22 mouse cellular contexts compared by ENCODE assay signal in the genomic region with DNA sequence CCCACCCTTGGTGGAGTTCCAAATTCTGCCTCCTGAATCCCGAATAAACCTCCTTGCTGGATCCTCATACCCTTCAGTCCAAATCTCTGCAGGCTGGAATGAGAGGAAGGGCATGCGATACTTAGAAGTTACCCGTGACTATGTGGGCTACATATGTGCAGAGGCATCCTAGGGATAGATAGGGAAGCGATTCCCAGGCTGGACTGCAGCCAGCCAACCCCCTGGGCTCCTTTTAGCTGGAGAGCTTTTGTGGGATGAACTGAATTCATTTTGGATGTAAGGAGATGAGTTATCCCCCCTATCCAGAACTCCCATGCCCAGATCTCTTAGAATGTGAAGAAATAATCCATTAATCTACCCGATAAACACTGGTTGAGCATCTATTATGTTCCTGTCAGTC.
DNase-seq lines count a peak whose midpoint lies in the region; ATAC-seq and TF ChIP-seq lines count a peak whose summit lies in the region.
"Had no signal": no experiment of that assay in that cellular context is flagged by ENCODE, and none has a peak within 500 bp of the region (broad histone marks: within the 10 kb centered on the region; RNA-seq: fewer than 3 reads in every experiment).

No protein-coding gene starts in this region.

- H3K27me3 ChIP-seq in liver, embryonic 12.5 days (replicated peaks), result no peaks in the 10 kb centered on the region

- no peak for TF ChIP-seq CTCF in layer of hippocampus, adult 2 months (conservative IDR thresholded peaks at IDR 0.05)

- H3K36me3 ChIP-seq in liver, embryonic 12.5 days, result no peaks in the 10 kb centered on the region
- H3K36me3 ChIP-seq: G1E had no signal

- no peaks in the 10 kb centered on the region for H3K9me3 ChIP-seq in liver, embryonic 12.5 days (replicated peaks)

- no peak overlapping the region for H3K4me2 ChIP-seq in liver, embryonic 12.5 days

- no peak for DNase-seq in layer of hippocampus, adult 2 months (ENCODE audit: low spot score in 2 of 2)
- no peak for DNase-seq in layer of hippocampus, postnatal 36 days
- peak; percentile 57 for DNase-seq in right cerebral cortex, postnatal 14 days
- no peak for DNase-seq in right cerebral cortex, adult 2 months (ENCODE audit: low spot score in 2 of 2)
- peak; percentile 46 for DNase-seq in brain, adult 2 months (ENCODE audit: low read depth, low spot score)
- peak; percentile 33 for DNase-seq in telencephalon, adult 2 months (ENCODE audit: low read depth, low spot score)
- no peak for DNase-seq in heart, postnatal 4 days
- DNase-seq: adrenal gland, adult 2 months; adrenal gland, adult 8-10 months; adrenal gland, postnatal 10 days; adrenal gland, postnatal 14 days; adrenal gland, postnatal 25 days; adrenal gland, postnatal 36 days; B cell, adult 2 months; cerebellum, adult 11 months; cerebellum, adult 11-12 months; cerebellum, adult 18-20 months had no signal

- H3K9ac ChIP-seq in liver, embryonic 12.5 days, result no peak overlapping the region

- H3K4me1 ChIP-seq in liver, embryonic 12.5 days, result 0 out of 2 replicates have a peak, but pooled peaks cover 3% of the 10 kb centered on the region

- H3K27ac ChIP-seq in layer of hippocampus, adult 2 months, result peak overlapping the region; percentile 23; the same call in 1 of the 2 replicates
- no peak overlapping the region for H3K27ac ChIP-seq in liver, embryonic 12.5 days

- no peak for ATAC-seq in liver, embryonic 12.5 days
- ATAC-seq: activated CD4-positive, CD25-positive, alpha-beta regulatory T cell, adult 4 months; CD4-positive, CD25-positive, alpha-beta regulatory T cell, adult 4 months; Patski had no signal

- 75% methylated on average over 5 of the region's 5 CpGs for WGBS in liver, embryonic 12.5 days (ENCODE audit: insufficient replicate concordance)

- no peak overlapping the region for H3K4me3 ChIP-seq in layer of hippocampus, adult 2 months
- no peak overlapping the region for H3K4me3 ChIP-seq in liver, embryonic 12.5 days

Comparison
In these comparisons a context has a peak if more than half of its experiments do, and no peak if none do; other contexts are left out.
1. DNase-seq: peak in right cerebral cortex, postnatal 14 days (single experiment), brain, adult 2 months (single experiment) and telencephalon, adult 2 months (single experiment); none in layer of hippocampus, adult 2 months (0 of 2), layer of hippocampus, postnatal 36 days (0 of 2), right cerebral cortex, adult 2 months (0 of 2) and heart, postnatal 4 days (single experiment).